Mouse (Mus musculus) thymus, adult 2 months (tissue): ENCODE data around the gene Ppp1r21. TPM values are rescaled to one million over a fixed set of nuclear protein-coding genes. Genes with fewer than 3 reads are reported as not detected.

Source experiments
- DNase-seq: peaks from one replicate; pipeline ENCODE4 v3.0.0; 2021
- H3K27ac ChIP-seq: fragments of 200-500 bp; 2 replicates; pipeline ENCODE4 v1.5.1; 2012; ENCODE audit warnings: low read length, control low read depth; ENCODE audit not compliant: control insufficient read depth, insufficient read depth
- H3K27me3 ChIP-seq: fragments of 200-500 bp; 2 replicates; pipeline ENCODE4 v1.6.1; 2012; ENCODE audit warnings: mild to moderate bottlenecking, low read length, moderate library complexity, mixed read lengths; ENCODE audit not compliant: control insufficient read depth, insufficient read depth
- H3K36me3 ChIP-seq: fragments of 200-500 bp; 2 replicates; pipeline ENCODE4 v1.6.1; 2012; ENCODE audit warnings: mild to moderate bottlenecking, low read length, moderate library complexity; ENCODE audit not compliant: control insufficient read depth, insufficient read depth
- H3K4me1 ChIP-seq: fragments of 200-500 bp; replicated peaks from 2 replicates; pipeline ENCODE4 v1.6.1; 2012; ENCODE audit warnings: low read length; ENCODE audit not compliant: control insufficient read depth, insufficient read depth
- H3K4me3 ChIP-seq: fragments of 200-500 bp; 2 replicates; pipeline ENCODE4 v1.5.1; 2012; ENCODE audit warnings: mild to moderate bottlenecking, low read length, control low read depth, moderate library complexity; ENCODE audit not compliant: control insufficient read depth, insufficient read depth
- CTCF ChIP-seq: fragments of 200-500 bp; IDR thresholded peaks from 2 replicates; pipeline ENCODE4 v1.5.1; 2012; ENCODE audit warnings: mild to moderate bottlenecking, control low read depth, low read length, moderate library complexity, borderline replicate concordance; ENCODE audit not compliant: control insufficient read depth, poor library complexity, insufficient read depth; ENCODE audit errors: extremely low read depth
- POLR2A ChIP-seq: fragments of 200-500 bp; IDR thresholded peaks from 2 replicates; pipeline ENCODE4 v1.6.1; 2012; ENCODE audit warnings: mild to moderate bottlenecking, low read length, control low read depth, moderate library complexity; ENCODE audit not compliant: control insufficient read depth, poor library complexity, insufficient read depth; ENCODE audit errors: extremely low read depth
- WGBS: fragments of 180-500 bp; shearing (Covaris S2); methylation state at CpG from one replicate; pipeline ENCODE4 v1.1.7; 2018; 5-methylcytosine and 5-hydroxymethylcytosine counted together
- polyA plus RNA-seq: library from polyadenylated mRNA; depleted of rRNA; stranded (reverse); fragments of >200 nt; gene quantifications from 2 replicates; pipeline ENCODE4 v1.2.3, GENCODE M21; 2012

The Ppp1r21 gene
- polyA plus RNA-seq, 1 experiment: 40.9 TPM

- no peak for DNase-seq
- Histone ChIP-seq H3K27me3 (no peaks in the 10 kb centered on the region), H3K36me3 (peaks cover 47% of the 10 kb centered on the region), H3K4me3 (no peak overlapping the region), H3K4me1 (peaks cover 17% of the 10 kb centered on the region), H3K27ac (peak overlapping the region; percentile 28)
- TF ChIP-seq CTCF: no peak
- no peak for TF ChIP-seq POLR2A
- WGBS: 98% methylated on average over 6 of the region's 6 CpGs
These were observed 50.6 kb downstream of the Ppp1r21 start for GRCm38 (mm10) chr17:88580556-88580955.

- TF ChIP-seq CTCF (no peak), POLR2A (no peak)
- WGBS: 9% methylated on average over 6 of the region's 6 CpGs
- H3K4me1 ChIP-seq: peaks cover 17% of the 10 kb centered on the region
- peak; percentile 59 for DNase-seq
- peak overlapping the region; percentile 97 for H3K27ac ChIP-seq
- H3K4me3 ChIP-seq: no peak overlapping the region
- peaks cover 51% of the 10 kb centered on the region for H3K36me3 ChIP-seq
- H3K27me3 ChIP-seq: no peaks in the 10 kb centered on the region
These were observed 51.6 kb downstream of the Ppp1r21 start for GRCm38 (mm10) chr17:88581511-88582021.

GRCm38 (mm10) chr17:88582999-88583398 lies 53.1 kb downstream of the Ppp1r21 start:
- Histone ChIP-seq H3K36me3 (peaks cover 36% of the 10 kb centered on the region), H3K4me3 (no peak overlapping the region), H3K27ac (no peak overlapping the region), H3K4me1 (peaks cover 17% of the 10 kb centered on the region), H3K27me3 (no peaks in the 10 kb centered on the region)
- no peak for DNase-seq
- WGBS: 97% methylated on average over 11 of the region's 11 CpGs
- TF ChIP-seq POLR2A (no peak), CTCF (no peak)

- TF ChIP-seq CTCF: no peak
- peaks cover 17% of the 10 kb centered on the region for H3K4me1 ChIP-seq
- WGBS: 97% methylated on average over 8 of the region's 8 CpGs
- H3K27me3 ChIP-seq: no peaks in the 10 kb centered on the region
- H3K36me3 ChIP-seq: peaks cover 33% of the 10 kb centered on the region
- no peak overlapping the region for H3K27ac ChIP-seq
- DNase-seq: no peak
- no peak overlapping the region for H3K4me3 ChIP-seq
These were observed 53.5 kb downstream of the Ppp1r21 start for GRCm38 (mm10) chr17:88583411-88583810.

GRCm38 (mm10) chr17:88587371-88587770 lies 57.5 kb downstream of the Ppp1r21 start:
- Histone ChIP-seq H3K27me3 (no peaks in the 10 kb centered on the region), H3K4me3 (no peak overlapping the region), H3K4me1 (peaks cover under 1% of the 10 kb centered on the region), H3K27ac (no peak overlapping the region), H3K36me3 (peaks cover 22% of the 10 kb centered on the region)
- 94% methylated on average over 15 of the region's 15 CpGs for WGBS
- no peak for DNase-seq
- TF ChIP-seq CTCF (no peak), POLR2A (no peak)

GRCm38 (mm10) chr17:88588228-88588627 lies 58.3 kb downstream of the Ppp1r21 start:
- WGBS: 97% methylated on average over 8 of the region's 8 CpGs
- H3K27ac ChIP-seq: no peak overlapping the region
- H3K27me3 ChIP-seq: no peaks in the 10 kb centered on the region
- DNase-seq: no peak
- peaks cover 22% of the 10 kb centered on the region for H3K36me3 ChIP-seq
- H3K4me1 ChIP-seq: no peaks in the 10 kb centered on the region; the same call in 1 of the 2 replicates
- no peak overlapping the region for H3K4me3 ChIP-seq
- TF ChIP-seq POLR2A (no peak), CTCF (no peak)

GRCm38 (mm10) chr17:88590251-88590650 lies 60.3 kb downstream of the Ppp1r21 start:
- TF ChIP-seq CTCF (no peak), POLR2A (no peak)
- Histone ChIP-seq H3K4me1 (no peaks in the 10 kb centered on the region), H3K27ac (no peak overlapping the region), H3K27me3 (no peaks in the 10 kb centered on the region), H3K4me3 (no peak overlapping the region), H3K36me3 (peaks cover 6% of the 10 kb centered on the region)
- no peak for DNase-seq
- 94% methylated on average over 6 of the region's 6 CpGs for WGBS
